Mouse (Mus musculus) testis, adult 2 months (tissue): ENCODE data around the gene Shtn1.

ENCODE experiments used
- CTCF ChIP-seq: fragments of 200-500 bp; IDR thresholded peaks from 2 replicates; pipeline ENCODE4 v1.5.1; 2012; ENCODE audit warnings: low read depth, mild to moderate bottlenecking, inconsistent platforms, low read length, moderate library complexity; ENCODE audit not compliant: control insufficient read depth, insufficient read depth, insufficient replicate concordance
- POLR2A ChIP-seq: fragments of 200-500 bp; IDR thresholded peaks from 2 replicates; pipeline ENCODE4 v1.6.1; 2012; ENCODE audit warnings: low read depth, mild to moderate bottlenecking, inconsistent platforms, low read length, moderate library complexity; ENCODE audit not compliant: control insufficient read depth

DNA sequence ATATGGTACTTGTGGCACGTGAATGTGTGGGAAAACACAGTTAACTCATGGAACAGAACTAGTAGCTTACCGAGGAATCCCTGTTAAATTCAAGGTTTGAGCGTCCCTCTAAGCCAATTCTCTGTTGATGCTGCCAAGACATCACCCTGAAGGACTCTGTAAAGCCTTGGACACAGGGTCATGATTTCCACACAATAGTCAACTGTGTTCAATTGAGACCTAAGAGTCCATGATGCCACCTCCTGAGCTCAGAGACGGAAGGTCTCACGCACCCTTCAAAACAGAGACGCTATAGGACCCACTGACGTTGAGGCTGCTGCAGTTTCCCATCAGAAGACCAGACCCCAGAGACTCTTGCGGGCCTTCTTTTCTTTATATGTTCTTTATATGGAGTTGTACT, 101.8 kb downstream of the Shtn1 start:
- TF ChIP-seq CTCF (no peak), POLR2A (no peak)
